Mouse (Mus musculus): ENCODE measurements around the gene Grin2c. TPM values are rescaled to one million over a fixed set of nuclear protein-coding genes. Genes with fewer than 3 reads are reported as not detected.

Grin2c gene
- polyA plus RNA-seq, 1 experiment from 2014 or later = 1.0 TPM

- no peaks in the 10 kb centered on the region for H3K9me3 ChIP-seq
- no peaks in the 10 kb centered on the region for H3K27me3 ChIP-seq (replicated peaks)
- H3K4me3 ChIP-seq = no peak overlapping the region
- no peak overlapping the region for H3K27ac ChIP-seq
- no peak overlapping the region for H3K4me2 ChIP-seq (replicated peaks)
- no peak for ATAC-seq (ENCODE audit: low FRiP score, low read depth)
- WGBS = 83% methylated on average over 25 of the region's 25 CpGs
- peaks cover 41% of the 10 kb centered on the region for H3K4me1 ChIP-seq
- peaks cover 16% of the 10 kb centered on the region for H3K36me3 ChIP-seq
- H3K9ac ChIP-seq = 0 out of 2 replicates have a peak overlapping the region, but pooled peaks have one; percentile 21
Observed at GRCm38 (mm10) chr11:115208776-115209732, 58.0 kb downstream of the Grin2c start.

GRCm38 (mm10) chr11:115208126-115208525, 58.9 kb downstream of the Grin2c start:
- 0 out of 2 replicates have a peak overlapping the region, but pooled peaks have one; percentile 33 for H3K9ac ChIP-seq
- H3K4me1 ChIP-seq = peaks cover 41% of the 10 kb centered on the region
- H3K4me3 ChIP-seq = no peak overlapping the region
- no peaks in the 10 kb centered on the region for H3K27me3 ChIP-seq (replicated peaks)
- H3K27ac ChIP-seq = no peak overlapping the region
- 81% methylated on average over 12 of the region's 12 CpGs for WGBS
- H3K4me2 ChIP-seq (replicated peaks) = no peak overlapping the region
- no peaks in the 10 kb centered on the region for H3K9me3 ChIP-seq
- peaks cover 16% of the 10 kb centered on the region for H3K36me3 ChIP-seq
- no peak for ATAC-seq (ENCODE audit: low FRiP score, low read depth)

GRCm38 (mm10) chr11:115202756-115203155, 64.3 kb downstream of the Grin2c start:
- Histone ChIP-seq H3K27ac (no peak overlapping the region), H3K4me2 (replicated peaks) (no peak overlapping the region), H3K4me3 (no peak overlapping the region), H3K36me3 (peaks cover 23% of the 10 kb centered on the region), H3K27me3 (replicated peaks) (no peaks in the 10 kb centered on the region), H3K9me3 (no peaks in the 10 kb centered on the region), H3K4me1 (peaks cover 29% of the 10 kb centered on the region), H3K9ac (no peak overlapping the region)
- 93% methylated on average over 9 of the region's 9 CpGs for WGBS
- ATAC-seq (ENCODE audit: low FRiP score, low read depth) = no peak

GRCm38 (mm10) chr11:115202316-115202715, 64.7 kb downstream of the Grin2c start:
- no peak overlapping the region for H3K4me2 ChIP-seq (replicated peaks)
- H3K9ac ChIP-seq = no peak overlapping the region
- no peak overlapping the region for H3K4me3 ChIP-seq
- no peaks in the 10 kb centered on the region for H3K27me3 ChIP-seq (replicated peaks)
- H3K27ac ChIP-seq = no peak overlapping the region
- 15% methylated on average over 12 of the region's 12 CpGs for WGBS
- ATAC-seq (ENCODE audit: low FRiP score, low read depth) = peak; percentile 54; the same call in 1 of the 2 replicates
- no peaks in the 10 kb centered on the region for H3K9me3 ChIP-seq
- peaks cover 24% of the 10 kb centered on the region for H3K4me1 ChIP-seq
- H3K36me3 ChIP-seq = peaks cover 23% of the 10 kb centered on the region

GRCm38 (mm10) chr11:115200520-115200919, 66.5 kb downstream of the Grin2c start:
- no peak for ATAC-seq (ENCODE audit: low FRiP score, low read depth)
- H3K4me1 ChIP-seq = peaks cover 6% of the 10 kb centered on the region; the same call in 1 of the 2 replicates
- no peak overlapping the region for H3K4me2 ChIP-seq (replicated peaks)
- H3K9me3 ChIP-seq = no peaks in the 10 kb centered on the region
- peaks cover 16% of the 10 kb centered on the region for H3K36me3 ChIP-seq
- no peak overlapping the region for H3K27ac ChIP-seq
- H3K27me3 ChIP-seq (replicated peaks) = no peaks in the 10 kb centered on the region
- no peak overlapping the region for H3K9ac ChIP-seq
- H3K4me3 ChIP-seq = no peak overlapping the region
- WGBS = 93% methylated on average over 4 of the region's 4 CpGs

Small RNA genes lying within 50 kb of the gene (microRNA-seq; reads per million reads assigned to microRNA genes)
- not detected for gene Gm25837

Other genes with a start within 250 kb of the Grin2c start
- gene Cd300ld4, start 240.2 kb downstream of the Grin2c start, polyA plus RNA-seq (2016; fragmentation: Nextera tagmentation; extraction: Ambion mirVana) = not detected in 2 replicates
- gene Cd300ld5, start 229.5 kb downstream of the Grin2c start, polyA plus RNA-seq (2016; fragmentation: Nextera tagmentation; extraction: Ambion mirVana) = not detected in 2 replicates
- gene Cd300ld3, start 218.8 kb downstream of the Grin2c start, polyA plus RNA-seq (2016; fragmentation: Nextera tagmentation; extraction: Ambion mirVana) = not detected in 2 replicates
- gene Cd300e, start 205.1 kb downstream of the Grin2c start, polyA plus RNA-seq (2016; fragmentation: Nextera tagmentation; extraction: Ambion mirVana) = not detected in 2 replicates
- 2.0 and 3.5 TPM in 2 replicates for gene Rab37, start 175.8 kb downstream of the Grin2c start, polyA plus RNA-seq (2016; fragmentation: Nextera tagmentation; extraction: Ambion mirVana)
- 0.61 TPM in 1 of 2 replicates, not detected in the other for gene Cd300lf, start 133.3 kb downstream of the Grin2c start, polyA plus RNA-seq (2016; fragmentation: Nextera tagmentation; extraction: Ambion mirVana)
- gene Slc9a3r1, start 103.9 kb downstream of the Grin2c start, polyA plus RNA-seq (2016; fragmentation: Nextera tagmentation; extraction: Ambion mirVana) = 36.7 and 41.1 TPM in 2 replicates
- 8.6 and 9.7 TPM in 2 replicates for gene Tmem104, start 79.8 kb downstream of the Grin2c start, polyA plus RNA-seq (2016; fragmentation: Nextera tagmentation; extraction: Ambion mirVana)
- gene Nat9, start 79.4 kb downstream of the Grin2c start, polyA plus RNA-seq (2016; fragmentation: Nextera tagmentation; extraction: Ambion mirVana) = 19.7 and 20.3 TPM in 2 replicates
- gene Fdxr, start 9.8 kb upstream of the Grin2c start, polyA plus RNA-seq (2016; fragmentation: Nextera tagmentation; extraction: Ambion mirVana) = 16.4 and 18.9 TPM in 2 replicates
- 0.34 and 0.46 TPM in 2 replicates for gene Fads6, start 30.4 kb upstream of the Grin2c start, polyA plus RNA-seq (2016; fragmentation: Nextera tagmentation; extraction: Ambion mirVana)
- not detected in 2 replicates for gene Otop2, start 39.9 kb upstream of the Grin2c start, polyA plus RNA-seq (2016; fragmentation: Nextera tagmentation; extraction: Ambion mirVana)
- 0.08 and 0.28 TPM in 2 replicates for gene Ush1g, start 54.8 kb upstream of the Grin2c start, polyA plus RNA-seq (2016; fragmentation: Nextera tagmentation; extraction: Ambion mirVana)
- gene Otop3, start 67.5 kb upstream of the Grin2c start, polyA plus RNA-seq (2016; fragmentation: Nextera tagmentation; extraction: Ambion mirVana) = 0.55 and 0.59 TPM in 2 replicates
- gene Hid1, start 100.5 kb upstream of the Grin2c start, polyA plus RNA-seq (2016; fragmentation: Nextera tagmentation; extraction: Ambion mirVana) = 28.9 and 30.3 TPM in 2 replicates
- gene Cdr2l, start 114.7 kb upstream of the Grin2c start, polyA plus RNA-seq (2016; fragmentation: Nextera tagmentation; extraction: Ambion mirVana) = 30.0 and 30.1 TPM in 2 replicates
- gene Mrpl58, start 136.5 kb upstream of the Grin2c start, polyA plus RNA-seq (2016; fragmentation: Nextera tagmentation; extraction: Ambion mirVana) = 193 and 199 TPM in 2 replicates
- 890 and 895 TPM in 2 replicates for gene Atp5h, start 152.7 kb upstream of the Grin2c start, polyA plus RNA-seq (2016; fragmentation: Nextera tagmentation; extraction: Ambion mirVana)
- 29.7 and 29.9 TPM in 2 replicates for gene Kctd2, start 152.9 kb upstream of the Grin2c start, polyA plus RNA-seq (2016; fragmentation: Nextera tagmentation; extraction: Ambion mirVana)
- not detected in 2 replicates for gene Trim80, start 173.3 kb upstream of the Grin2c start, polyA plus RNA-seq (2016; fragmentation: Nextera tagmentation; extraction: Ambion mirVana)
- gene Slc16a5, start 195.2 kb upstream of the Grin2c start, polyA plus RNA-seq (2016; fragmentation: Nextera tagmentation; extraction: Ambion mirVana) = 0.09 and 0.14 TPM in 2 replicates
- gene Armc7, start 208.4 kb upstream of the Grin2c start, polyA plus RNA-seq (2016; fragmentation: Nextera tagmentation; extraction: Ambion mirVana) = 12.9 and 13.1 TPM in 2 replicates
- gene Nt5c, start 224.6 kb upstream of the Grin2c start, polyA plus RNA-seq (2016; fragmentation: Nextera tagmentation; extraction: Ambion mirVana) = 84.8 and 87.1 TPM in 2 replicates
- gene Jpt1, start 247.1 kb upstream of the Grin2c start, polyA plus RNA-seq (2016; fragmentation: Nextera tagmentation; extraction: Ambion mirVana) = 999 and 1,042 TPM in 2 replicates